Mouse (Mus musculus) limb, embryonic 14.5 days (tissue): ENCODE measurements around the gene Adgrl3. TPM values are rescaled to one million over a fixed set of nuclear protein-coding genes. Genes with fewer than 3 reads are reported as not detected.

Experiments used
- ATAC-seq: fragments of 200-750 bp; cut with Nextera tagmentation; 2 replicates; pipeline ENCODE4 v1.8.0; 2017; ENCODE audit warnings: low read depth, moderate number of reproducible peaks, moderate TSS enrichment; ENCODE audit not compliant: low FRiP score
- DNase-seq: peaks from one replicate; pipeline ENCODE4 v3.0.0-alpha.2; 2015; ENCODE audit warnings: low spot score
- H3K27ac ChIP-seq: fragments of 300-500 bp; sonication (generic); replicated peaks from 2 replicates; pipeline ENCODE4 v1.5.1; 2014; ENCODE audit warnings: low read depth, mild to moderate bottlenecking, low read length, moderate library complexity, mixed read lengths
- H3K27me3 ChIP-seq: fragments of 300-500 bp; sonication (generic); 2 replicates; pipeline ENCODE4 v1.6.1; 2014; ENCODE audit warnings: low read length, mixed read lengths; ENCODE audit not compliant: control insufficient read depth, insufficient read depth
- H3K36me3 ChIP-seq: fragments of 300-500 bp; sonication (generic); 2 replicates; pipeline ENCODE4 v1.6.1; 2014; ENCODE audit warnings: mild to moderate bottlenecking, low read length, moderate library complexity, mixed read lengths; ENCODE audit not compliant: control insufficient read depth, insufficient read depth
- H3K4me1 ChIP-seq: fragments of 300-500 bp; sonication (generic); 2 replicates; pipeline ENCODE4 v1.6.1; 2014; ENCODE audit warnings: antibody characterized with exemption, low read length, mixed read lengths; ENCODE audit not compliant: control insufficient read depth, insufficient read depth
- H3K4me2 ChIP-seq: fragments of 300-500 bp; sonication (generic); replicated peaks from 2 replicates; pipeline ENCODE4 v1.6.1; 2014; ENCODE audit warnings: low read depth, mild to moderate bottlenecking, low read length, moderate library complexity; ENCODE audit not compliant: severe bottlenecking
- H3K4me3 ChIP-seq: fragments of 300-500 bp; sonication (generic); replicated peaks from 2 replicates; pipeline ENCODE4 v1.5.1; 2014; ENCODE audit warnings: low read length
- H3K9ac ChIP-seq: fragments of 300-500 bp; sonication (generic); 2 replicates; pipeline ENCODE4 v1.6.1; 2014; ENCODE audit warnings: mild to moderate bottlenecking, low read depth, low read length, moderate library complexity; ENCODE audit not compliant: severe bottlenecking
- H3K9me3 ChIP-seq: fragments of 300-500 bp; sonication (generic); 2 replicates; pipeline ENCODE4 v1.6.1; 2016; ENCODE audit warnings: low read length; ENCODE audit not compliant: control insufficient read depth
- POLR2A ChIP-seq: fragments of 200-500 bp; IDR thresholded peaks from 2 replicates; pipeline ENCODE4 v1.8.0; 2012; ENCODE audit warnings: inconsistent platforms, mild to moderate bottlenecking, moderate library complexity, borderline replicate concordance; ENCODE audit not compliant: insufficient read depth, insufficient read length; ENCODE audit errors: extremely low read depth
- WGBS: fragments of 180-500 bp; shearing (Covaris S2); extraction: QIAGEN DNeasy Blood & Tissue Kit; methylation state at CpG from one replicate; pipeline ENCODE4 v1.1.7; 2014; 5-methylcytosine and 5-hydroxymethylcytosine counted together
- polyA plus RNA-seq, 2 experiments: library from polyadenylated mRNA; depleted of rRNA in 1 of 2; stranded (reverse) in 1 of 2; unstranded in 1 of 2; fragments of >200 nt; fragmentation: Nextera tagmentation in 1 of 2; extraction: Ambion mirVana in 1 of 2; gene quantifications; 2 replicates each; pipeline versions ENCODE4 v1.2.1 to v1.2.3; 2012 to 2014

The Adgrl3 gene
- polyA plus RNA-seq, 2 experiments: 37.6 to 41.1 TPM

- no peak for TF ChIP-seq POLR2A
- no peak overlapping the region for H3K9ac ChIP-seq
- WGBS: 20% methylated on average over 6 of the region's 6 CpGs
- ATAC-seq: no peak
- no peaks in the 10 kb centered on the region for H3K9me3 ChIP-seq
- peak; percentile 17 for DNase-seq
- no peak overlapping the region for H3K4me2 ChIP-seq
- H3K36me3 ChIP-seq: no peaks in the 10 kb centered on the region
- no peak overlapping the region for H3K4me3 ChIP-seq
- no peak overlapping the region for H3K27ac ChIP-seq
- H3K4me1 ChIP-seq: peaks cover 6% of the 10 kb centered on the region
- H3K27me3 ChIP-seq: no peaks in the 10 kb centered on the region
Measured at GRCm38 (mm10) chr5:81598041-81598440, 578.1 kb downstream of the Adgrl3 start.

- no peak for TF ChIP-seq POLR2A
- Histone ChIP-seq H3K4me2 (no peak overlapping the region), H3K36me3 (no peaks in the 10 kb centered on the region), H3K9ac (no peak overlapping the region), H3K4me3 (no peak overlapping the region), H3K27ac (no peak overlapping the region), H3K27me3 (no peaks in the 10 kb centered on the region), H3K9me3 (no peaks in the 10 kb centered on the region), H3K4me1 (peaks cover 2% of the 10 kb centered on the region)
- 91% methylated on average over 4 of the region's 4 CpGs for WGBS
- ATAC-seq (no peak), DNase-seq (no peak)
Measured at GRCm38 (mm10) chr5:81602889-81603288, 583.0 kb downstream of the Adgrl3 start.

GRCm38 (mm10) chr5:81605646-81606045 lies 585.7 kb downstream of the Adgrl3 start:
- no peaks in the 10 kb centered on the region for H3K27me3 ChIP-seq
- no peak overlapping the region for H3K9ac ChIP-seq
- DNase-seq: peak; percentile 9
- TF ChIP-seq POLR2A: no peak
- no peaks in the 10 kb centered on the region for H3K9me3 ChIP-seq
- H3K36me3 ChIP-seq: no peaks in the 10 kb centered on the region
- no peak overlapping the region for H3K4me3 ChIP-seq
- H3K27ac ChIP-seq: no peak overlapping the region
- no peak for ATAC-seq
- 76% methylated on average over 1 of the region's 1 CpGs for WGBS
- no peak overlapping the region for H3K4me2 ChIP-seq
- no peaks in the 10 kb centered on the region for H3K4me1 ChIP-seq

- no peaks in the 10 kb centered on the region for H3K9me3 ChIP-seq
- WGBS: 65% methylated on average over 5 of the region's 5 CpGs
- TF ChIP-seq POLR2A: no peak
- H3K9ac ChIP-seq: no peak overlapping the region
- DNase-seq: peak; percentile 15
- no peaks in the 10 kb centered on the region for H3K27me3 ChIP-seq
- no peak overlapping the region for H3K4me2 ChIP-seq
- H3K4me1 ChIP-seq: peaks cover 7% of the 10 kb centered on the region; the same call in 1 of the 2 replicates
- no peak overlapping the region for H3K27ac ChIP-seq
- no peak for ATAC-seq
- H3K4me3 ChIP-seq: no peak overlapping the region
- H3K36me3 ChIP-seq: no peaks in the 10 kb centered on the region
Measured at GRCm38 (mm10) chr5:81610223-81610622, 590.3 kb downstream of the Adgrl3 start.

GRCm38 (mm10) chr5:81614674-81615073 lies 594.7 kb downstream of the Adgrl3 start:
- DNase-seq (peak; percentile 28), ATAC-seq (peak; percentile 63)
- Histone ChIP-seq H3K36me3 (no peaks in the 10 kb centered on the region), H3K4me2 (no peak overlapping the region), H3K9ac (no peak overlapping the region), H3K9me3 (no peaks in the 10 kb centered on the region), H3K27ac (no peak overlapping the region), H3K4me3 (no peak overlapping the region), H3K27me3 (no peaks in the 10 kb centered on the region), H3K4me1 (peaks cover 7% of the 10 kb centered on the region; the same call in 1 of the 2 replicates)
- 19% methylated on average over 4 of the region's 4 CpGs for WGBS
- no peak for TF ChIP-seq POLR2A

- H3K27me3 ChIP-seq: no peaks in the 10 kb centered on the region
- DNase-seq: no peak
- WGBS: 79% methylated on average over 5 of the region's 5 CpGs
- H3K9ac ChIP-seq: no peak overlapping the region
- no peak overlapping the region for H3K4me3 ChIP-seq
- no peaks in the 10 kb centered on the region for H3K36me3 ChIP-seq
- no peak overlapping the region for H3K4me2 ChIP-seq
- TF ChIP-seq POLR2A: no peak
- H3K4me1 ChIP-seq: no peaks in the 10 kb centered on the region
- H3K27ac ChIP-seq: no peak overlapping the region
- no peaks in the 10 kb centered on the region for H3K9me3 ChIP-seq
- ATAC-seq: no peak
Measured at GRCm38 (mm10) chr5:81621106-81621505, 601.2 kb downstream of the Adgrl3 start.
